Mouse (Mus musculus) adrenal gland, adult 2 months (tissue): Measurements from ENCODE around the gene Plekhh2. TPM values are rescaled to one million over a fixed set of nuclear protein-coding genes. Genes with fewer than 3 reads are reported as not detected.
A peak's percentile ranks its signal among the peaks of the same experiment; 100 is the strongest.

Source experiments
- DNase-seq: peaks from one replicate; pipeline ENCODE4 v3.0.0; 2021
- polyA plus RNA-seq: library from polyadenylated mRNA; depleted of rRNA; stranded (reverse); fragments of >200 nt; gene quantifications from 2 replicates; pipeline ENCODE4 v1.2.3, GENCODE M21; 2012
- total RNA-seq, 2 experiments: library from RNA; stranded (reverse); gene quantifications; 2 replicates each; pipeline ENCODE4 v1.2.3; 2021

Plekhh2 gene
- total and polyA plus RNA-seq, 3 experiments = 1.0 to 4.4 (median 3.0) TPM

DNA sequence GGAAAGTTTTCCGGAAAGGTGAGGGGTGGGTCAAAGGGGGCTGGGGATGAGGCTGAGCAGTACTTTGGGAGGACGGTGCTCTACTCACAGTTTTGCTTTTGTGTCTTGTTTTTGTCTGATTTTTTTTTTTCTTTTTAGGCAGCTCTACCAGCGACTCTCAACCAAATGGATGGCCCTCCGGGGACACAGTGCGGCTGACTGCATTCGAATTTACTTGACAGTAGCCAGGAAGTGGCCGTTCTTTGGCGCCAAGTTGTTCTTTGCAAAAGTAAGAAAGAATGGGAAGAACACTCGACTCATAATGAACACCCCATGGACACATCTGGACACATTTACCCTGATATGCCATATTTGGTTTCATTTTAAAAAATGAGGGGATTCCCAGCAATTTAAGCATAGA lies 99.8 kb downstream of the Plekhh2 start:
- DNase-seq = no peak

DNA sequence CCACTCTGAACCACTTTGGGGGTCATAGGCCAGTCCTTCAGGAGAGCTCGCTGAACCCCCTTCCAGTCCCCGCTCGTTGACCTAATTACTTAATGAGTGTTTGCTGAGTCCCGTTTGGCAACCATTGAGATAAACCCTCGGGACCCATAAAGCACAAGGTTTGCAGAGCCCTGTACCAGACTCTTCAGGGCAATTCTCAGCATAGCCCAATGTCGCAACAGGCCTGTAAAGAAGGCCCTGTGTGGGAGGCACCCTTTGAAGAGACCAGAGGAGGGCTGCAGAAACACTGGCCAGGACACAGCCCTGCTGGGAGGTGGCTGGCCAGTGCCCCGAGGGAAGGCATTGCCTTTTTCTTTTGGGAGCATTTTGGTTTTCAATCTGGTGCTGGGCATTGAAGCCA lies 100.3 kb downstream of the Plekhh2 start:
- DNase-seq = peak; percentile 24

DNA sequence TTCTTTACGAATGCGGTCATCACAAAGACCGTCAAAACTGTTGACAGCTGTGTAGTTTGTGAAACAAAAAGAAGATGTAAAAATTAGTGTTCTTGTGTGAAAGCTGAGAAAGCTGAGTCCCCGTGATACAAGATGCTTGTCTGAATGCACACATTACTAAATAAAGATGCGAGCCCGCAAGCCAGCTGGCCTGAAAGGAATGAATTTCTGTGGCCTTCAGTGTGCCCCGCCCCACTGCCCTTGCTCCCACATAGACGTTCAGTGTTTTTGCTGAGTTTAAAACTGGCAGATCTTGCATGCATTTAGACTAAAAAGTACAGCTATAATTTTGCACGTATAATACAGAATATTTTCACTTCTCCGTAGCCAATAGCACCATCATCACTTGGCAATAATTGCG lies 104.1 kb downstream of the Plekhh2 start:
- DNase-seq = peak; percentile 13

DNA sequence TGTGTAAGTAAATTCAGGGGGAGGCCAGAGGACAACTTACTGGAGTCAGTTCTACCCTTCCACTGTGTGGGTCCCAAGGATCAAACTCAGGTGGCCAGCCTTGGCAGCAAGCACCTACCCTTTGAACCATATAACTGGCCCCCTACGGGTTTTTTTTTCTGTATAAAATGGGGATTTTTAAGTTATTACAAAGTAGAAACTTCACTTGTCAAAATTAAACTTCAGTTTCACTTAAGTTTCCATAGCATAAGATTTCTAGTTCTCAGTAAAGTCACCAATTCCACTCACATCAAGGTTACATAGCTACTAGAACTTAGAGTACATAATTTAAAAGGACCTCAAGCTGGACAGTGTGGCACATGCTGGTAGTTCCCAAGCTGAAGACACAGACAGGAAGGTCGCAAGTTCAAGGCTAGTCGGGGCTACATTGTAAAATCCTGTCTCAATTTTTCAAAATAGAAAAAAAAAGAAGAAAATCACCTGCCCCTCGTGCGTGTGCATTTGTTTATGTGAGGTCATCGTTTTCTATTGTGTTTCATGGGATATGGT lies 104.9 kb downstream of the Plekhh2 start:
- DNase-seq = no peak

DNA sequence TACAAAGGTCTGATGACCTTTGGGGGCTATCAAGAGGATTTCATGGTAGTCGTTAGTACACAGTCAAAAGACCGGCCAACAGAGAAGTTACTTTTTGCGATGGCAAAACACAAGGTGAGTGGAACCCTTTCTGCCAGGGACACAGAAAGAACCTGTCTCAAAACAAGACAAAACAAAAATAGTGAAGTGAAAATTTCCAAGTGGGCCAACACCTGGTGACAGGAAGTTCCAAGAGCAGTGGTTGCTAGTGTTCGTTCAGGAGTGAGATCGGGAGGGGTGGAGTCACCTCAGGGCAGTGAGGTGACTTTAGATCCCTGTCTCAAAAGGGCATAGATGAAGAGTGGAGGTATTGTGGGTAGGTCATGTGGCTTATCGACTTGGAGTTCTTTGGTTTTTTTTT lies 106.3 kb downstream of the Plekhh2 start:
- DNase-seq = no peak

DNA sequence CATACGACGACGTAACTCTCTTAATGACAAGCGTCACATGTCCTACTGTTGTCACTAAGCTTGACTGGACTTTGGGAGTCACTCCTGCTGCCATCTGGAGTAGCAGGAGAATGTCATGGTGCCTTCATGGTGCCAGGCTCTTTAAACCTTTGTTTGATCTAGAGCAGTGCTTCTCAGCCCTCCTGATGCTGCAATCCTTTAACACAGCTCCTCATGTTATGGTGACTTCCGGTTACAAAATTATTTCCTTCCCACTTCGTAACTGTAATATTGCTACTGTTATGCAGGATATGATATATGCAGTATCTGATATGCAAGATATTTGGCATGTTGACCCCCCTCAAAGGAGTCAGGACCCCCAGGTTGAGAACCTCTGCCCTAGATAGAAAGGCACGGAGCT lies 107.4 kb downstream of the Plekhh2 start:
- no peak for DNase-seq

DNA sequence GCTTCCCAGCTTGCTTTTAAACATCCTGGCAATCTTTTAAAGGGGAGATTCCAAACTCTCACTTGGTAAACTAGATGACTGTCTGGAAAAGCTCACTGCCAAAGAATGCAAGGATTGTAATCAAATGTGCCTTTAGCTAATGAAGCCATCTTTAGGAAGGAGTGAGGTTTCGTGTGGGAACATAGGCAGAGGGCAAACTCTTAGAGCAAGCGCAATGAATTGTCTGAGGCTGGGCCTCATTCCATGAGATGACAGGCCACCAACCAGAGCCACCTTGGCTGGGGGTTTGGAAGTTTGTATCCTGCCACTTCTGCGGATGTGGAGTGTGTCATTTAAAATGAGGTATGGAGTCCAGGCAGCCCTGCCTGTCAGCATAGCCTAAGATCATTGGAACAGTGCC lies 108.4 kb downstream of the Plekhh2 start:
- DNase-seq = no peak

DNA sequence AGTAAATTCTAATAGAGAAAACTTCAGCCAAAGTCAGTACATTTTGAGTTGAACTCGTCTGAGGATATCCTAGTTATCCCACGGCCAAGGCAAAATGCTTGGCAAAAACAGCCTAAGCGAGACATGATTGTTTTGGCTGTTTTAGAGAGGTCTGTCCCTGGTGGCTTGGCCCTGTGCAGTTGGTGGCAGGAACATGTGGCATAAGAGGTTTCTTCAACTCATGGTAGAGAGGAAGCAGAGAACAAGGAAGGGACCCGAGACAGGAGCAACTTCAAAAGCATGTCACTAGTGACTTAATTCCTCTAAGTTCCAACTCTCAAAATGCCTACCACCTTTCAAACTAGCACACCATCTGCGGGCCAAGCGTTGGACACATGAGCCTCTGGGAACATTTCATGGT lies 108.9 kb downstream of the Plekhh2 start:
- no peak for DNase-seq

DNA sequence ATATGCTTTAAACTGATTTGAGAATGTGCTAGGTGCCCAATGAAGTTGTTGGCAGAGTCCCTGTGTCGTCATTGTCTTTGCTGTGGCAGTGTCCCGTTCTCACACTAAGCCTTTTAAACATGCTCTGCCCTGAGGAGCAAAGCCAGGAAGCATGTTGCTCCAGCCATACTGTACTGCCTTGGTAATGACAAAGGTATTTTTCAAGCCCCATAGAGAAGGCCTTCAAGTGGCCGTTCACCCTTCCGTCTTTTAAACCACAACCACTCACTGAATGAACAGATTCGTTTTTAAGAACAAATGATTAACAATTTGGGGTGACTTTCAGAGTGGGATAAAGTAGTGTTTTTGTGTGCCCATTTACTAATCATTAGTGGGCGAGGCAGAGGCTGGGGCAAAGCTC lies 109.5 kb downstream of the Plekhh2 start:
- DNase-seq = no peak

DNA sequence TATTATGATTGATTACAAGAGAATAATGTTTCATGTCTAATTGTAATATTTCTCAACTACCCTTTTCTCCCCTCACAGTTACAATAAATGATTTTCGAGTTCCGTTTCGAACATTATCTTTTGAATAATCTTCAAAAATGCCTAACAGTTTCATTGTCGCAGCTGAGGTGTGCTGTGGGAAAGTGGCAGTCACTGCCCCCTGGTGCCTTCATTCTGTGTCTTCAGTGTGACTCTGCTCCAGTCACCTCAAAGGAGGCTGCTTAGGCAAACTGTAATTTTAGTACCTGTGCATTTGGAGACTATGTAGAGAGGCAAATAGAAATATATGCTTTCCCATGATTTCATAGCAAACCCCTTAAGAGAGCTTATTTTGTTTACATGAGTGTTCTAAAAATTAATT lies 110.3 kb downstream of the Plekhh2 start:
- DNase-seq = no peak

DNA sequence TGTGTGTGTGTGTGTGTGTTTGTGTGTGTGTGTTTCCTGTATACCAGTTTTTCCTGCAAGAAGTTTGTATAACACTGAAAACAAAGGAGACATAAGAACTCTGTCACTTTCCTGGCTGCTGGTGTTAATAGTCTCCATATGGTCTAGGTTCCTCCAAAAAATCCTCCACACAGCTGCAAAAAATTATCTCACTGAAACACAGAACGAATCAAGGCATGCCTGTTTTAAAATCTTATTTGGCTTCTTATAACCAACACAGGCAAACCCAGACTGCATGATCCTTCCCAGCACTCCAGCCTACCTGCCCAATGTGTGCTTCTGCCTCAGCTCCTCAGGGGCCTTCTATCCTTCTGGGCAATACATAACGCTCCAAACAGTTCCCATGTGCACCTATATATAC lies 111.2 kb downstream of the Plekhh2 start:
- DNase-seq = no peak

DNA sequence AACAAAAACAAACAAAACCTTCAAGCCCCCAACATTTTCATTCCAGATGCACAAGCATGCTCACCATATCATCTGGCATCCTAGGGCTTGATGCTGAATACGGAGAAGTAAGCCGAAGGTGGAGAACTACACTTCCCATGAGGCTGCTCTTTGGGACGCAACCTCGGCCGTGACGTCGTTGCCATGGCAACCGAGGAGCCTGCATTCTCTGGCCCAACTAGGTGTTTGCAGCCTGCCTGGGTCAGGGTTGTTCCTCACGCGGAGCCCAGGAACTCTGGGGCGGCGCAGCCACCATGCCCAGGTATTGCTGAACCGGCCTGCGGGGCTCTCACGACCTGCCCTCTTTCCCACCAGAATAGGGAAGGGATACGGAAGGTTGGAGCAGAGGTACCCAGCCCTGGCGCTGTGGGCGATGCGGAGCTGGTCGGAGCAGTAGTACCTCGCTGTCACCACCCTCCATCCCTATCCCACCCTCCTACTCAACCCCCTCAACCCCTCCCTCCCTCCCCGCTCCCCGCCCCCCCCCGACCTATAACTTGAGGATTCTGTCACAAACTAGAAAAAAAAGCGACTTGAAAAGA lies 114.7 kb downstream of the Plekhh2 start, which contains the start of gene Dync2li1:
Gene Dync2li1 (plus strand): TSS at position 221 of the 581 bp plus-strand sequence.
- peak; percentile 90 for DNase-seq

DNA sequence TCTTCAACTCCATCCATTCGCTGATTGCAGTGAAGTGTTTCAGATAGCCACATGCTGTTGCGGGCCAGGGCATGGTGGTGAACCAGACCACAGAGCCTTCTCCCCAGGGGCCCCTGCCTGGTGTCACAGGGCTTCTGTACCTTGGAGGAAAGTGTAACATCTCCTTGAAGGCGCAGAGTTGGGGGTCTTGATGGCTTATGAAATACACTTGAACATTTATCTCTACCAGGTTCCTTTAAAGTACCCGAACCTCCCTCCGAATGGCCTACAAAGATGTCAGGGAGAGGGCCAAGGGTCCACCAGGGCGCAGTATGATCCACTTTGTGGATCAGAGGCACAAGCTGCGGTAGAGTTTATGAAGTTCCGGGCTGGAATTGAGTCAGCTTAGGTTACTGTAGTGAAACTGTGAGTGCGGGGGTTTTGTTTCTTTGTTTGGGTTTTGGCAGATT lies 115.2 kb downstream of the Plekhh2 start:
- DNase-seq = no peak

DNA sequence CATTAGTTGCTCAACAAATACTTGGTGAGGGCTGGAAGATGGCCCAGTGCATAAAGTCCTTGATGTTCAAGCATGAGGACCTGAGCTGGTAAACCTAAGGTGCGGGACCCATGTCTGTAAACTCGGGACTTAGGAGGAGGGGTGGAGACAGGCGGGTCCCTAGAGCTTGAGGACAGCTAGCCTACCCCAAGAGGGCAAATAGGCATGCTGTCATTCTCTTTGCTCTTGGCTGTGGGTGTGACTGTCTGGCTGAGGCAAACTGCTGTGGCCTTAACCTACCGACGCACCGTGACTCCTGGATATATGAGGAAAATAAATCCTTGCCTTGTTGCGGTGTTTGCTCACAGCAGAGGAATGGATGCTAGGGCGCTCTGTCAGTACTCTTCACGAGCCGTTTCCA lies 116.0 kb downstream of the Plekhh2 start:
- DNase-seq = peak; percentile 56

DNA sequence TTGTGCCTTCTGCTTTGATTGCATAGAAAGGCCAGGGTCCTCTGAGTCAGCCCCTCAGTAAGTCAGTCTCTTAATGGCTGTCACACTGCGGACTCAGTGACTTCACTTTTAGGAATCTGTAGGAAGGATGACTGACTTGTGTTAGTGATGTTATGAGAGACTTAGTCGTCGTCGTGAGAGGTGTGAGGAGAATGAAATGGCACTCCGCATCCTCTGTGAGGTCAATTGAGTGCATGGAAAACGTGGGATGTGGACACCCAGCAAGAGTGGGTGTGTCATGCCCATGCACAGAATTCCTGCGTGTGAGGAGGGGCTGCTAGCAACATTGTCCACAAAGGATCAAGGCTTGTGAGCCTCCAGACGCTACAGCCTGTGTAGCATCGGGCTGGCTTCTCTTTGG lies 116.9 kb downstream of the Plekhh2 start:
- DNase-seq = peak; percentile 59

DNA sequence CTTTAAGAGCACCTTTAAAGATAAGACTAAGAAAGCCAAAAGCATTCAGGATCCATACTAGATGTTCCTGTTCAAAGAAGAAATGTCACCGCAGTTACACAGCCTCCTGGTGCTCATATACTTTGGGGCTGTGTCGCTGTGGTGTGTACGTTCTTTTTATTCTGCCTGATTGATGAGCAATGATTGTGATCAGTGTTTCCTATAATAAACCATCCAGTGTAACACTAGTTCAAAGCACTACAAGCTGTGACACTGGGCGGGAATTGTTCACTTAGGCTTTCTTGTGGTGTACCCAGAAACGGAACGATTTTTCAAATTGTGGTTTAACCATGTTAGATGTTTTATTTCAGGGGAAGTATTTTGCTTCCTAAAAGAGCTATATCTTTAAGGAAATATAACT lies 120.1 kb downstream of the Plekhh2 start:
- no peak for DNase-seq

DNA sequence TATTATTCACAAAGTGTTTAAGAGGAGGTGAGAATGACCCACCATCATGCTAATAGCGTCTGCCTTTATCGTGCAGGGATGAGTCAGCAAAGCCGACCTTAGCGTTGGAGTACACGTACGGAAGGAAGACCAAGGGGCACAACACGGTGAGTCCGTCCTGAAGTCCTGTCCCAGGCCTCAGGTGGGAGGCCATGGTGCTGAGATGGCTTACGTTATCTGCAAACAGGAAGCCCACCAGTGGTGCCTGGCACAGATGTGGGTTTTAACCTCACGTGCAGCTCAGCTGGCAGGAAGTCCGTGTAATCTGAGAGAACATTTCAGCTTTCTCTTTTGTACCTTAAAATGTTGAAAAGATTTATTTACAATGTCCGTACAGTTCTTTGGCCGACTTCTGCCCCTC lies 121.7 kb downstream of the Plekhh2 start:
- no peak for DNase-seq

DNA sequence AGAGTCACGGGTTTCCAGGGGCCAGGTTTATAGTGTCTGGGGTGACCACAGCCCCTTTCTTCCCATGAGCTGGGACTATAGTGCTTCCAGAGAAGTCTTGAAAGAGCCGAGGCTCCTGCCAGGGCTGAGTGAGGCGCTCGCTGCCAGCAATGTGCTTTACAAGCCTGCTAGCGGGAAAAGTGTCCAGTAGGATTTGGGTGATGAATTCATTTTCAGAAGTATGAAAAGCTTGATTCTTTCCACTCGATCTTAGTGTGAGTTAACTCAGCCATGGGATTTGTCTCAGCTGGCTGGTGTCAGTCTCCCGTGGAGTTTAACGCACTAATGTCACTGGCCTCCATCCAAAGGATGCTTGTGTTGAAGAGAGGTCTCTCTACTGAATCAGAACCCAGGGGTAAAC lies 124.6 kb downstream of the Plekhh2 start:
- no peak for DNase-seq

DNA sequence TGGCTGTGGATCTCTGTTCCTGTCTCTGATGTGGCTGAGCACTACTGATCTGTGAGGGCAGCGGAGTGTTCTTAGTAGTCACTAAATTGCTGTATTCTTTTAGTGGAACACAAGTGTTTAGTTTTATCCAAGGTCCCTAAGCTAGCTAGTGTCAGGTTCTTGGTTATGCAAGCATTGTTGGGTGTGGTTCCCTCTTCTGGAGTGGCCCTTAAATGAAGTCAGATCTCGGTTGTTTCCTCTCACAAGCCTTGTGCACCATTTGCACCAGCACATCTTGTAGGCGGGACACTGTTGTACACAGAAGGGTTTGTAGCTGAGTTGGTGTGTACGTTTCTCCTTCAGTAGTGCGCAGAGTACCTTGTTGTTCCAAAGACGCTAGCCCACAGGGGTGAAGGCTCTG lies 126.3 kb downstream of the Plekhh2 start:
- no peak for DNase-seq

DNA sequence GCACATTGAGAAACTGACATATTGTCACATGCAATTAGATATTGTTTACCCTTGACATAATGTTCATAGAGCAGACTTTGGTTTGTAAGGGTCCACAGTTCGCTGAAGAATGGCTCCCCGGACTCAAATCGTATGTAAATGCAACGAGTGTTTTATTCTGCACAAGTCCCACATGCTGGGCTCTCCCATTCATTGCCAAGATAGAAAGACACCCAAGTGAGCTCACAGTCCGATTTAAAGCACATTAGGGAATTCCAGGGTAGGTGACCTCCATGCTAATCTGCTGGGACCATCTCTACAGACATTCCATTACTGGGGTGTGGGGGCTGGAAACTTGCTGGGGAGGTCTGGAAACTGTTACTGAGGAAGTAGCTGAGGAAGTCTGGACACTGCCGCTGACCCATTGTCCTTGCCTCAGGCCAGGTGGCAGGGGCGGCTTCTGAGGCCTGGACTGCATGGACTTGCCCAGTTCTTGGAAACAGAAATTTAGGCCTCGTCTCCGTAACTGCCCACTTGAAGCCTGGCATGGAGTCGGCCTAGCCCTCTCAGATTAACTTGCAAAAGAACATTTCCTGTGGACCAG lies 128.2 kb downstream of the Plekhh2 start:
- DNase-seq = no peak

DNA sequence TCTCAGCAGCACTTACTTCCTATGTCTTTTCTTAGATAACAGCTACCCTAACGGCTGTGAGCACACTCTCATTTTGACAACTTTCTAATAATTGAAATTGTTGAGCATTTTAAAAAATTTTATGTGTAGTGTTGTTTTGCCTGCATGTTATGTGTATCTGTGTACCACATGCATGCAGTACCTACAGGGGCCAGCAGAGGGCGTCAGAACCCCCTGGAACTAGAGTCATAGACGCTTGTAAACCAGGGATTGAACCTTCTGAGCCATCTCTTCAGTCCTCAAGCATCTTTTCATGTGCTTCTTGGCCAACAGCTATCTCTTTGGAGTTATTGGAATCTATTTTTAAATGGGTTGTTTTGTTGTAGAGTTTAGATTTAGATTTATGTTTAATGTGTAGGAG lies 130.2 kb downstream of the Plekhh2 start:
- DNase-seq = peak; percentile 23

DNA sequence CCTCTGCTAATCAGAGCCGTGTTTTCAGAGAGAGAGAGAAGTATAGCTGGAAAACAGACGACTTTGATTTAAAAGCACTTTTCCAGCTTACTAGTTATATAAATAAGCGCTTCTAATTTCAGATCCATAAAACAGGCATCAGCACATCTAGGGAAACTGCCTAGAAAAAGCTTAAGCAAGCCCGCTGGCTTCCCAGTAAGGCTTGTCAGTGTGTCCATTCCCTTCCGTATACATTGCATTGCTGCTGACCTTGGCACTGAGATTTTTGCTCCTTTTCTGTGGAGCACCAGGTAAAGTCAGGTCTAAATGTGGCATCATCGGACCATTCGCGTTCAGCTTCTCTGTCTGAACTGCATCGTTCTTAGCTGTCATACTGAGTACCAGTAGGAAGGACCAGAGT lies 130.6 kb downstream of the Plekhh2 start:
- DNase-seq = no peak

DNA sequence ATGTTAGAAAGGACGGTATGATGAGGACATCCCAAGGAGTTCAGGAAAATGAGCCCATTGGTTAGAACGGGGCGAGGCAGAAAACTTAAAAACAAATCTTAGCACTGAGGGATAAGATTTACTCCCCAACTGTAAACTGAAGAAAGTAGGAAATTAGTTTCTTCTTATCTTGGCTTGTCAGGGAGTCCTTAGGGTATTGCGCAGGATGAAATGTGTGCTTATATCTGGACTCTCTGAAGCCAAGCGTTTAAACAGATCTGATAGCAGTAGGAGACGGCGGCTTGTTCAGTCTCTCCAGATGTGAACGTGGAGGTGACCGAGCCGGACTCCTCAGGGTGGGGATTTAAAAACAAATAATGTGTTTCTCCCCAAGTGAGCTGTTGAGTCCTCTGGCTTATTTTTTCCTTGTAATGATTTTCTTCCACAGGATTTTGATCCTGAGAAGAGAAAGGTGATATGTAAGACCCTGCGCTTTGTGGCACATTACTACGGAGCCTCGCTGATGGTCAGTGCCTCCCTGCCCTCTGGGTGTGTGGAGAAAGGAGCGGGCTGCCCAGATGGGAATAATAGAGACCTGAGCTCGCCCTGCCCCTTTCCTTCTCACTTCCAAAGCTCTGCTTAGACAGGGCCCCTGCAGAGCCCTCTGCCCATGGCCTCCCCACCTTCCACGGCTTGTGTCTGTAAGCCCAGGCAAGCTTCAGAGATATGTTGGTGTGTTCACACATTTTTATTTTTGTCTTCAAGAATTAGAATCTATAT lies 132.8 kb downstream of the Plekhh2 start:
- DNase-seq = no peak
